Mouse (Mus musculus): ENCODE data around the gene Gm21988.

Gene Gm21988

GRCm38 (mm10) chr11:70239541-70240279, at the start of gene Gm21988, which contains the start of gene Rnasek:
Gm21988 (minus strand) TSS chr11:70239830.
Rnasek (minus strand) TSS chr11:70239842.
- peak in 1 of 2 experiments; percentile 81 for DNase-seq (ENCODE audit: low spot score in 2 of 2)

- DNase-seq (ENCODE audit: low spot score in 2 of 2) = peak; percentile 12 to 30
Measured at GRCm38 (mm10) chr11:70289236-70289635, 49.6 kb upstream of the Gm21988 start.

- no peak for DNase-seq (ENCODE audit: low spot score in 2 of 2)
Measured at GRCm38 (mm10) chr11:70288102-70288501, 48.5 kb upstream of the Gm21988 start.

GRCm38 (mm10) chr11:70285686-70286085, 46.1 kb upstream of the Gm21988 start:
- no peak for DNase-seq (ENCODE audit: low spot score in 2 of 2)

GRCm38 (mm10) chr11:70284757-70285156, 45.1 kb upstream of the Gm21988 start:
- no peak for DNase-seq (ENCODE audit: low spot score in 2 of 2)

GRCm38 (mm10) chr11:70283666-70284065, 44.0 kb upstream of the Gm21988 start:
- no peak for DNase-seq (ENCODE audit: low spot score in 2 of 2)

- no peak for DNase-seq (ENCODE audit: low spot score in 2 of 2)
Measured at GRCm38 (mm10) chr11:70280441-70280840, 40.8 kb upstream of the Gm21988 start.

- DNase-seq (ENCODE audit: low spot score in 2 of 2) = no peak
Measured at GRCm38 (mm10) chr11:70278961-70279360, 39.3 kb upstream of the Gm21988 start.

- no peak for DNase-seq (ENCODE audit: low spot score in 2 of 2)
Measured at GRCm38 (mm10) chr11:70271641-70272040, 32.0 kb upstream of the Gm21988 start.

GRCm38 (mm10) chr11:70266405-70266804, 26.8 kb upstream of the Gm21988 start:
- DNase-seq (ENCODE audit: low spot score in 2 of 2) = no peak

GRCm38 (mm10) chr11:70265819-70266218, 26.2 kb upstream of the Gm21988 start:
- no peak for DNase-seq (ENCODE audit: low spot score in 2 of 2)

GRCm38 (mm10) chr11:70265252-70265651, 25.6 kb upstream of the Gm21988 start:
- no peak for DNase-seq (ENCODE audit: low spot score in 2 of 2)

GRCm38 (mm10) chr11:70259035-70259434, 19.4 kb upstream of the Gm21988 start:
- no peak for DNase-seq (ENCODE audit: low spot score in 2 of 2)

GRCm38 (mm10) chr11:70254931-70255531, 15.4 kb upstream of the Gm21988 start, which contains the start of gene Alox12:
Alox12 (minus strand) TSS chr11:70255353.
- DNase-seq (ENCODE audit: low spot score in 2 of 2) = no peak

- no peak for DNase-seq (ENCODE audit: low spot score in 2 of 2)
Measured at GRCm38 (mm10) chr11:70254337-70254736, 14.7 kb upstream of the Gm21988 start.

GRCm38 (mm10) chr11:70251853-70252252, 12.2 kb upstream of the Gm21988 start:
- no peak for DNase-seq (ENCODE audit: low spot score in 2 of 2)

GRCm38 (mm10) chr11:70250150-70250549, 10.5 kb upstream of the Gm21988 start:
- DNase-seq (ENCODE audit: low spot score in 2 of 2) = no peak

- no peak for DNase-seq (ENCODE audit: low spot score in 2 of 2)
Measured at GRCm38 (mm10) chr11:70247136-70247845, 7.7 kb upstream of the Gm21988 start.

GRCm38 (mm10) chr11:70242591-70242990, 3.0 kb upstream of the Gm21988 start:
- DNase-seq (ENCODE audit: low spot score in 2 of 2) = no peak

GRCm38 (mm10) chr11:70238591-70239440, 814 bp downstream of the Gm21988 start:
- no peak for DNase-seq (ENCODE audit: low spot score in 2 of 2)

- DNase-seq (ENCODE audit: low spot score in 2 of 2) = peak; percentile 95 to 97
Measured at GRCm38 (mm10) chr11:70237457-70238167, 2.0 kb downstream of the Gm21988 start, which contains the start of gene 0610010K14Rik. 0610010K14Rik (minus strand) TSS chr11:70237914.
